Mouse (Mus musculus) olfactory bulb, adult 2 months (tissue): Measurements from ENCODE around the gene Kcnk13.

Experiments used
- CTCF ChIP-seq: fragments of 200-500 bp; IDR thresholded peaks from 2 replicates; pipeline ENCODE4 v1.5.1; 2012; ENCODE audit warnings: low read depth, mild to moderate bottlenecking, low read length, moderate library complexity; ENCODE audit not compliant: insufficient read depth
- POLR2A ChIP-seq: fragments of 200-500 bp; IDR thresholded peaks from 2 replicates; pipeline ENCODE4 v1.6.1; 2012; ENCODE audit warnings: mild to moderate bottlenecking, low read depth, low read length, moderate library complexity; ENCODE audit not compliant: insufficient read depth

DNA sequence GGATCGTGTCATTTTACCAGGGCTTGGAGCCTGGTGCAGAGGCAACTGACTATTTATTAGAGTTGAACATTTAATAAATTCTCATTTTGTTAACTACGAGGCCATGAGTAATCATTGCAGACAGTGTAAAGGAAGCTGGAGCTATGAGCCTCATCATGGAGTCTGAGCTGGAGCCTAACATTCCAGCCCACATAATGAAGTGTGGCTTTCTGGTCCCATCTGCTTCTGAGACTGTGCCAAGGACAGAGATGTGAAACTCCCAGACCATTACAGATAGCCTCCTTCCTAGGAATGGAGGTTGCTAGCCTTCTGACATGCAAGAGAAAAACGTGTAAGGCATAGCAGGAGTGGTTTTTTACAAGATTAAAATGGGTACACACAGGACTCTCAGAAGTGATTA lies 98.3 kb downstream of the Kcnk13 start:
- TF ChIP-seq CTCF: no peak
- TF ChIP-seq POLR2A: no peak
